Mouse (Mus musculus): ENCODE data around the gene Gm4881. TPM values are rescaled to one million over a fixed set of nuclear protein-coding genes. Genes with fewer than 3 reads are reported as not detected.

Gene Gm4881
- polyA plus RNA-seq (2016; fragmentation: Nextera tagmentation; extraction: Ambion mirVana): not detected in 2 replicates

GRCm38 (mm10) chr7:24944257-24944950 lies at the start of gene Gm4881:
Gene Gm4881, minus strand, starts transcription at chr7:24944494.
- no peaks in the 10 kb centered on the region for H3K9me3 ChIP-seq (replicated peaks)
- peaks cover 100% of the 10 kb centered on the region for H3K27me3 ChIP-seq (ENCODE audit: low read depth, poor library complexity, severe bottlenecking)
- peaks cover 11% of the 10 kb centered on the region for H3K4me1 ChIP-seq
- H3K27ac ChIP-seq: no peak within 1 kb of the TSS
- WGBS: under 1% methylated on average over 70 of the region's 72 CpGs
- no peaks in the 10 kb centered on the region for H3K36me3 ChIP-seq
- peak within 1 kb of the TSS; percentile 48 for H3K4me3 ChIP-seq
- peak; percentile 49 for DNase-seq (ENCODE audit: low spot score)

GRCm38 (mm10) chr7:24993081-24993480 lies 48.8 kb upstream of the Gm4881 start:
- DNase-seq (ENCODE audit: low spot score): no peak
- Histone ChIP-seq H3K36me3 (no peaks in the 10 kb centered on the region), H3K4me3 (no peak overlapping the region), H3K27ac (no peak overlapping the region), H3K4me1 (no peaks in the 10 kb centered on the region), H3K27me3 (ENCODE audit: low read depth, poor library complexity, severe bottlenecking) (peaks cover 5% of the 10 kb centered on the region; the same call in 1 of the 2 replicates), H3K9me3 (replicated peaks) (no peaks in the 10 kb centered on the region)
- WGBS: 86% methylated on average over 6 of the region's 6 CpGs

- Histone ChIP-seq H3K27me3 (ENCODE audit: low read depth, poor library complexity, severe bottlenecking) (peaks cover 5% of the 10 kb centered on the region; the same call in 1 of the 2 replicates), H3K4me3 (no peak overlapping the region), H3K9me3 (replicated peaks) (no peaks in the 10 kb centered on the region), H3K36me3 (no peaks in the 10 kb centered on the region), H3K27ac (no peak overlapping the region), H3K4me1 (no peaks in the 10 kb centered on the region)
- WGBS: 86% methylated on average over 8 of the region's 8 CpGs
- DNase-seq (ENCODE audit: low spot score): no peak
Measured at GRCm38 (mm10) chr7:24990478-24990877, 46.2 kb upstream of the Gm4881 start.

GRCm38 (mm10) chr7:24987941-24988340 lies 43.6 kb upstream of the Gm4881 start:
- Histone ChIP-seq H3K9me3 (replicated peaks) (no peaks in the 10 kb centered on the region), H3K36me3 (no peaks in the 10 kb centered on the region), H3K27me3 (ENCODE audit: low read depth, poor library complexity, severe bottlenecking) (no peaks in the 10 kb centered on the region), H3K4me1 (no peaks in the 10 kb centered on the region), H3K4me3 (no peak overlapping the region), H3K27ac (no peak overlapping the region)
- DNase-seq (ENCODE audit: low spot score): no peak
- WGBS: 85% methylated on average over 14 of the region's 14 CpGs

- no peak overlapping the region for H3K27ac ChIP-seq
- 73% methylated on average over 5 of the region's 5 CpGs for WGBS
- no peaks in the 10 kb centered on the region for H3K36me3 ChIP-seq
- no peaks in the 10 kb centered on the region for H3K9me3 ChIP-seq (replicated peaks)
- H3K27me3 ChIP-seq (ENCODE audit: low read depth, poor library complexity, severe bottlenecking): no peaks in the 10 kb centered on the region
- H3K4me3 ChIP-seq: no peak overlapping the region
- H3K4me1 ChIP-seq: no peaks in the 10 kb centered on the region
- DNase-seq (ENCODE audit: low spot score): no peak
Measured at GRCm38 (mm10) chr7:24985799-24986198, 41.5 kb upstream of the Gm4881 start.

- no peaks in the 10 kb centered on the region for H3K36me3 ChIP-seq
- 88% methylated on average over 2 of the region's 2 CpGs for WGBS
- no peak for DNase-seq (ENCODE audit: low spot score)
- H3K4me1 ChIP-seq: no peaks in the 10 kb centered on the region
- H3K4me3 ChIP-seq: no peak overlapping the region
- H3K9me3 ChIP-seq (replicated peaks): no peaks in the 10 kb centered on the region
- no peaks in the 10 kb centered on the region for H3K27me3 ChIP-seq (ENCODE audit: low read depth, poor library complexity, severe bottlenecking)
- H3K27ac ChIP-seq: no peak overlapping the region
Measured at GRCm38 (mm10) chr7:24984307-24984706, 40.0 kb upstream of the Gm4881 start.

GRCm38 (mm10) chr7:24983396-24983795 lies 39.1 kb upstream of the Gm4881 start:
- no peak for DNase-seq (ENCODE audit: low spot score)
- Histone ChIP-seq H3K4me3 (no peak overlapping the region), H3K4me1 (no peaks in the 10 kb centered on the region), H3K36me3 (no peaks in the 10 kb centered on the region), H3K27me3 (ENCODE audit: low read depth, poor library complexity, severe bottlenecking) (0 out of 2 replicates have a peak, but pooled peaks cover 3% of the 10 kb centered on the region), H3K27ac (no peak overlapping the region), H3K9me3 (replicated peaks) (no peaks in the 10 kb centered on the region)
- WGBS: 91% methylated on average over 5 of the region's 5 CpGs

- H3K4me3 ChIP-seq: no peak overlapping the region
- WGBS: 89% methylated on average over 7 of the region's 7 CpGs
- no peak overlapping the region for H3K27ac ChIP-seq
- DNase-seq (ENCODE audit: low spot score): no peak
- H3K27me3 ChIP-seq (ENCODE audit: low read depth, poor library complexity, severe bottlenecking): 0 out of 2 replicates have a peak, but pooled peaks cover 4% of the 10 kb centered on the region
- H3K9me3 ChIP-seq (replicated peaks): no peaks in the 10 kb centered on the region
- no peaks in the 10 kb centered on the region for H3K4me1 ChIP-seq
- H3K36me3 ChIP-seq: no peaks in the 10 kb centered on the region
Measured at GRCm38 (mm10) chr7:24980439-24980838, 36.1 kb upstream of the Gm4881 start.

GRCm38 (mm10) chr7:24978781-24979180 lies 34.5 kb upstream of the Gm4881 start:
- Histone ChIP-seq H3K36me3 (no peaks in the 10 kb centered on the region), H3K27me3 (ENCODE audit: low read depth, poor library complexity, severe bottlenecking) (0 out of 2 replicates have a peak, but pooled peaks cover 4% of the 10 kb centered on the region), H3K4me1 (no peaks in the 10 kb centered on the region), H3K27ac (no peak overlapping the region), H3K9me3 (replicated peaks) (no peaks in the 10 kb centered on the region), H3K4me3 (no peak overlapping the region)
- 85% methylated on average over 7 of the region's 7 CpGs for WGBS
- no peak for DNase-seq (ENCODE audit: low spot score)

- H3K9me3 ChIP-seq (replicated peaks): no peaks in the 10 kb centered on the region
- H3K27me3 ChIP-seq (ENCODE audit: low read depth, poor library complexity, severe bottlenecking): 0 out of 2 replicates have a peak, but pooled peaks cover 4% of the 10 kb centered on the region
- H3K36me3 ChIP-seq: no peaks in the 10 kb centered on the region
- H3K4me1 ChIP-seq: peaks cover 13% of the 10 kb centered on the region
- H3K4me3 ChIP-seq: no peak overlapping the region
- DNase-seq (ENCODE audit: low spot score): peak; percentile 56
- no peak overlapping the region for H3K27ac ChIP-seq
- 38% methylated on average over 9 of the region's 9 CpGs for WGBS
Measured at GRCm38 (mm10) chr7:24974893-24975595, 30.8 kb upstream of the Gm4881 start.

- H3K9me3 ChIP-seq (replicated peaks): no peaks in the 10 kb centered on the region
- 0 out of 2 replicates have a peak, but pooled peaks cover 4% of the 10 kb centered on the region for H3K27me3 ChIP-seq (ENCODE audit: low read depth, poor library complexity, severe bottlenecking)
- H3K4me3 ChIP-seq: no peak overlapping the region
- whole genome bisulfite sequencing: 75% methylated on average over 5 of the region's 5 CpGs
- no peak overlapping the region for H3K27ac ChIP-seq
- H3K4me1 ChIP-seq: peaks cover 13% of the 10 kb centered on the region
- no peak for DNase-seq (ENCODE audit: low spot score)
- peaks cover 4% of the 10 kb centered on the region; the same call in 1 of the 2 replicates for H3K36me3 ChIP-seq
Measured at GRCm38 (mm10) chr7:24973902-24974301, 29.6 kb upstream of the Gm4881 start.

GRCm38 (mm10) chr7:24973208-24973607 lies 28.9 kb upstream of the Gm4881 start:
- H3K27me3 ChIP-seq (ENCODE audit: low read depth, poor library complexity, severe bottlenecking): no peaks in the 10 kb centered on the region
- H3K4me1 ChIP-seq: peaks cover 13% of the 10 kb centered on the region
- peaks cover 4% of the 10 kb centered on the region; the same call in 1 of the 2 replicates for H3K36me3 ChIP-seq
- H3K27ac ChIP-seq: no peak overlapping the region
- H3K4me3 ChIP-seq: no peak overlapping the region
- 81% methylated on average over 4 of the region's 4 CpGs for WGBS
- no peak for DNase-seq (ENCODE audit: low spot score)
- H3K9me3 ChIP-seq (replicated peaks): no peaks in the 10 kb centered on the region

Measured in limb, embryonic 10.5 days (tissue).